Mouse (Mus musculus): ENCODE data around the gene 4933430I17Rik. TPM values are rescaled to one million over a fixed set of nuclear protein-coding genes. Genes with fewer than 3 reads are reported as not detected.
"Not testable (repeated sequence)": the region's sequence is repeated elsewhere in the genome, so short reads cannot be mapped to it uniquely, and the experiment has no call there.

4933430I17Rik gene
- total RNA-seq, 2 experiments from 2014 or later: 0.19 to 0.63 TPM

GRCm38 (mm10) chr4:62590878-62591277 is 65.7 kb downstream of the 4933430I17Rik start:
- DNase-seq (ENCODE audit: extremely low spot score in 1 of 2, low spot score in 2 of 2): no peak
- TF ChIP-seq CTCF (IDR thresholded peaks at IDR 0.05): no peak
- H3K27ac ChIP-seq: no peak overlapping the region
- H3K4me3 ChIP-seq: no peak overlapping the region
- intact Hi-C loops (cut with DNase I): no loop called here

- TF ChIP-seq CTCF (IDR thresholded peaks at IDR 0.05): no peak
- Histone ChIP-seq H3K4me3 (no peak overlapping the region), H3K27ac (no peak overlapping the region)
- DNase-seq (ENCODE audit: extremely low spot score in 1 of 2, low spot score in 2 of 2): no peak
- intact Hi-C loops (cut with DNase I): no loop called here
These were observed 66.2 kb downstream of the 4933430I17Rik start for GRCm38 (mm10) chr4:62591326-62591725.

GRCm38 (mm10) chr4:62593546-62594240 is 68.5 kb downstream of the 4933430I17Rik start:
- DNase-seq (ENCODE audit: extremely low spot score in 1 of 2, low spot score in 2 of 2); H3K4me3 ChIP-seq; H3K27ac ChIP-seq; intact Hi-C loops (cut with DNase I): not testable (repeated sequence)

- no peak for DNase-seq (ENCODE audit: extremely low spot score in 1 of 2, low spot score in 2 of 2)
- intact Hi-C loops (cut with DNase I): no loop called here
- Histone ChIP-seq H3K27ac (no peak overlapping the region), H3K4me3 (no peak overlapping the region)
- no peak for TF ChIP-seq CTCF (IDR thresholded peaks at IDR 0.05)
These were observed 69.3 kb downstream of the 4933430I17Rik start for GRCm38 (mm10) chr4:62594442-62594841.

- no peak for TF ChIP-seq CTCF (IDR thresholded peaks at IDR 0.05)
- DNase-seq (ENCODE audit: extremely low spot score in 1 of 2, low spot score in 2 of 2): no peak
- H3K27ac ChIP-seq: no peak overlapping the region
- intact Hi-C loops (cut with DNase I): no loop called here
- no peak overlapping the region for H3K4me3 ChIP-seq
These were observed 70.9 kb downstream of the 4933430I17Rik start for GRCm38 (mm10) chr4:62596051-62596450.

Other genes starting within 250 kb of the 4933430I17Rik start
- gene Fkbp15, start 164.8 kb upstream of the 4933430I17Rik start, total RNA-seq (2021): 10 to 100 TPM; 35.1 to 41.0 TPM
- gene Slc31a1, start 164.6 kb upstream of the 4933430I17Rik start, total RNA-seq (2021): 10 to 100 TPM; 11.8 to 12.9 TPM
- gene Cdc26, start 116.7 kb upstream of the 4933430I17Rik start, total RNA-seq (2021): 10 to 100 TPM; 42.3 to 43.4 TPM
- gene Prpf4, start 116.6 kb upstream of the 4933430I17Rik start, total RNA-seq (2021): 10 to 100 TPM; 12.1 to 14.4 TPM
- gene Rnf183, start 90.1 kb upstream of the 4933430I17Rik start, total RNA-seq (2021): not detected
- 1 to 10 TPM; 6.9 to 8.8 TPM for gene Wdr31, start 54.5 kb upstream of the 4933430I17Rik start, total RNA-seq (2021)
- under 1 TPM; 0.38 to 0.40 TPM for gene Bspry, start 45.3 kb upstream of the 4933430I17Rik start, total RNA-seq (2021)
- 10 to 100 TPM in 1 of 2 experiments, 1 to 10 TPM in 1; 8.3 to 10.3 TPM for gene Hdhd3, start 21.9 kb upstream of the 4933430I17Rik start, total RNA-seq (2021)
- 10 to 100 TPM; 32.1 to 34.0 TPM for gene Alad, start 5.5 kb upstream of the 4933430I17Rik start, total RNA-seq (2021)
- 10 to 100 TPM; 20.4 to 21.5 TPM for gene Pole3, start 301 bp upstream of the 4933430I17Rik start, total RNA-seq (2021)
- gene Rgs3, start 34.5 kb downstream of the 4933430I17Rik start, total RNA-seq (2021): 10 to 100 TPM; 25.8 to 27.3 TPM

Measured in left cerebral cortex, adult 2 months (tissue).